Mouse (Mus musculus) erythroblast, embryonic 14.5 days (primary cell): ENCODE results near the gene B4galt5.

Experiments used
- GATA1 ChIP-seq: IDR thresholded peaks from 2 replicates; pipeline ENCODE4 v1.6.1; 2012; ENCODE audit warnings: low read length, inconsistent platforms, mixed read lengths
- TAL1 ChIP-seq: IDR thresholded peaks from 3 replicates; pipeline ENCODE4 v1.6.1; 2012; ENCODE audit warnings: low read length, inconsistent platforms, mixed read lengths

DNA sequence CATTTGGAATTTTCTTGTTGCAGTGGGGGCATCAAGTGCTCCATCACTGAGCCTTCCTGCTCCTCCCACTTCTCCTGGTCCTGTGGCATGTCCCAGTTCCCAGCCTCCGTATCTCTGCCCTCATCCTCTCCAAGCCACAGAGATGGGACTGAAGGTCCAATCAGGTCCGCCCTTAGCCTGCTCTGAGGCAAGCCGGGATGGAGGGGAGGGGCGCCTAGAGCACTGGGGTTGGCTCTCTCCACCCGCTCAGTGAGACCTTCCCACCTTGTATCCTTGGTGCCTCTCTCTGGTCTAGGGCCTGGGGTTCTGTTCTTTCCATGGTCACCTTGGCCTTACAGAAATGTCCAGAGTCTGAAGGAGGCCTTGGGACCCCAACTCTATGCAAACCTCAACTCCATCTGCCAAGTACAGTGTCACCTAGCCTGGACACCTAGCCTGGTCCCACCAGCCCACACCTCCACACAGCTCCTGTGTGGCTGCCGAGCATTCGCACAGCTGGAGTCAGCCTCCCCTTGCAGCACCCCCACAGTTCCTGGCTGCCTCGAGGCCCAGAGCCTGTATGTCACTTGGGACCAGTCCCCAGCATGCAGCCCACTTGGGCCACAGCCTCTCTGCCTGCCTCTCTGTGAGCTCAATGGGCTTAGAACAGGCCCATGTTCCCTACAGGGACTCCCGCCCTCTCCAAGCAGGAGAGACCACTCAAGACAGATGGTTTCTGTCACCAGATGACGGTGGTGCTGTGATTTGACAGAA, 74.1 kb downstream of the B4galt5 start:
- TF ChIP-seq GATA1 (no peak), TAL1 (no peak)
